Mouse (Mus musculus): ENCODE results near the gene 1700029I15Rik.

- TF ChIP-seq CTCF (IDR thresholded peaks at IDR 0.05; ENCODE audit: low read depth, low read length) (no peak), POLR2A (IDR thresholded peaks at IDR 0.05; ENCODE audit: insufficient read depth, low read length) (no peak), EP300 (IDR thresholded peaks at IDR 0.05; ENCODE audit: insufficient read depth, low read depth, low read length) (no peak)
Observed at GRCm38 (mm10) chr2:92379783-92380494, 2.4 kb upstream of the 1700029I15Rik start.

All from ES-Bruce4 (cell line).